Mouse (Mus musculus): ENCODE measurements around the gene Cntnap5c. TPM values are rescaled to one million over a fixed set of nuclear protein-coding genes. Genes with fewer than 3 reads are reported as not detected.

Gene Cntnap5c
- total and polyA plus RNA-seq, 3 experiments, result not detected

- Histone ChIP-seq H3K9me3 (replicated peaks; ENCODE audit: low read length) (peaks cover 2% of the 10 kb centered on the region), H3K79me2 (replicated peaks; ENCODE audit: control insufficient read depth, extremely low read depth, insufficient read depth, poor library complexity, severe bottlenecking) (no peaks in the 10 kb centered on the region), H3K4me3 (replicated peaks in 1 of 3; ENCODE audit: low read depth in 2 of 3, low read length in 2 of 3, poor library complexity in 1 of 3) (no peak overlapping the region), H3K36me3 (replicated peaks in 1 of 2; ENCODE audit: control insufficient read depth in 1 of 2, insufficient read depth in 1 of 2, low read length in 1 of 2) (no peaks in the 10 kb centered on the region), H3K4me1 (ENCODE audit: control insufficient read depth in 1 of 2, insufficient read depth in 2 of 2) (no peaks in the 10 kb centered on the region), H3K27ac (ENCODE audit: insufficient read depth, low read depth) (no peak overlapping the region), H3K4me2 (ENCODE audit: insufficient read depth, low read depth, poor library complexity, severe bottlenecking) (no peak overlapping the region), H3K9ac (ENCODE audit: insufficient read depth, low read depth) (no peak overlapping the region), H3K27me3 (replicated peaks) (no peaks in the 10 kb centered on the region)
- TF ChIP-seq POLR2A (IDR thresholded peaks at IDR 0.05; ENCODE audit: low read depth, low read length) (no peak), SIN3A (IDR thresholded peaks at IDR 0.05; ENCODE audit: low read length) (no peak), ZC3H11A (IDR thresholded peaks at IDR 0.05; ENCODE audit: low read depth, low read length) (no peak), POLR2AphosphoS2 (IDR thresholded peaks at IDR 0.05; ENCODE audit: low read depth, low read length) (no peak), CHD2 (IDR thresholded peaks at IDR 0.05; ENCODE audit: low read length) (no peak), IRF4 (IDR thresholded peaks at IDR 0.05; ENCODE audit: low read depth, low read length) (no peak), MEF2A (IDR thresholded peaks at IDR 0.05; ENCODE audit: borderline replicate concordance, low read depth, low read length) (no peak), MYC (IDR thresholded peaks at IDR 0.05; ENCODE audit: low read depth, low read length) (no peak), JUN (IDR thresholded peaks at IDR 0.05; ENCODE audit: insufficient read depth, low read depth, low read length) (no peak)
- dilution Hi-C loops (cut with MboI; ENCODE audit: extremely low pct_ligation_motif_present, extremely low pct_unique_long_range_greater_than_20kb, low sequenced_read_pairs), result no loop called here
- in situ Hi-C loops (cut with MboI; ENCODE audit: low pct_ligation_motif_present, low pct_unique_long_range_greater_than_20kb, low sequenced_read_pairs), result no loop called here
- DNase-seq (ENCODE audit: extremely low read depth), result no peak
These were observed 594.4 kb downstream of the Cntnap5c start for GRCm38 (mm10) chr17:58363582-58364267.

GRCm38 (mm10) chr17:58370089-58370488 lies 600.7 kb downstream of the Cntnap5c start:
- H3K27me3 ChIP-seq (replicated peaks), result no peaks in the 10 kb centered on the region
- H3K27ac ChIP-seq (ENCODE audit: insufficient read depth, low read depth), result no peak overlapping the region
- H3K9me3 ChIP-seq (replicated peaks; ENCODE audit: low read length), result no peaks in the 10 kb centered on the region
- in situ Hi-C loops (cut with MboI; ENCODE audit: low pct_ligation_motif_present, low pct_unique_long_range_greater_than_20kb, low sequenced_read_pairs), result no loop called here
- H3K9ac ChIP-seq (ENCODE audit: insufficient read depth, low read depth), result no peak overlapping the region
- TF ChIP-seq JUND (conservative IDR thresholded peaks at IDR 0.05; ENCODE audit: low read depth, low read length) (no peak), MAFK (IDR thresholded peaks at IDR 0.05; ENCODE audit: insufficient replicate concordance, low read length) (peak; percentile 64; the same call in 1 of the 2 replicates), E2F4 (IDR thresholded peaks at IDR 0.05; ENCODE audit: insufficient replicate concordance, low read depth, low read length) (no peak)
- dilution Hi-C loops (cut with MboI; ENCODE audit: extremely low pct_ligation_motif_present, extremely low pct_unique_long_range_greater_than_20kb, low sequenced_read_pairs), result no loop called here
- H3K4me1 ChIP-seq (ENCODE audit: control insufficient read depth in 1 of 2, insufficient read depth in 2 of 2), result no peaks in the 10 kb centered on the region
- H3K4me2 ChIP-seq (ENCODE audit: insufficient read depth, low read depth, poor library complexity, severe bottlenecking), result no peak overlapping the region
- H3K36me3 ChIP-seq (replicated peaks in 1 of 2; ENCODE audit: control insufficient read depth in 1 of 2, insufficient read depth in 1 of 2, low read length in 1 of 2), result no peaks in the 10 kb centered on the region
- no peaks in the 10 kb centered on the region for H3K79me2 ChIP-seq (replicated peaks; ENCODE audit: control insufficient read depth, extremely low read depth, insufficient read depth, poor library complexity, severe bottlenecking)
- no peak overlapping the region for H3K4me3 ChIP-seq (replicated peaks in 1 of 3; ENCODE audit: low read depth in 2 of 3, low read length in 2 of 3, poor library complexity in 1 of 3)
- DNase-seq (ENCODE audit: extremely low read depth), result no peak

- no peak for DNase-seq (ENCODE audit: extremely low read depth)
- no peaks in the 10 kb centered on the region for H3K79me2 ChIP-seq (replicated peaks; ENCODE audit: control insufficient read depth, extremely low read depth, insufficient read depth, poor library complexity, severe bottlenecking)
- no peaks in the 10 kb centered on the region for H3K36me3 ChIP-seq (replicated peaks in 1 of 2; ENCODE audit: control insufficient read depth in 1 of 2, insufficient read depth in 1 of 2, low read length in 1 of 2)
- dilution Hi-C loops (cut with MboI; ENCODE audit: extremely low pct_ligation_motif_present, extremely low pct_unique_long_range_greater_than_20kb, low sequenced_read_pairs) (no loop called here), in situ Hi-C loops (cut with MboI; ENCODE audit: low pct_ligation_motif_present, low pct_unique_long_range_greater_than_20kb, low sequenced_read_pairs) (no loop called here)
- H3K4me3 ChIP-seq (replicated peaks in 1 of 3; ENCODE audit: low read depth in 2 of 3, low read length in 2 of 3, poor library complexity in 1 of 3), result no peak overlapping the region
- TF ChIP-seq MAFK (IDR thresholded peaks at IDR 0.05; ENCODE audit: insufficient replicate concordance, low read length) (no peak), E2F4 (IDR thresholded peaks at IDR 0.05; ENCODE audit: insufficient replicate concordance, low read depth, low read length) (no peak), CTCF (conservative IDR thresholded peaks at IDR 0.05 in 1 of 2, IDR thresholded peaks at IDR 0.05 in 1 of 2; ENCODE audit: low read depth in 2 of 2, low read length in 2 of 2) (no peak), CHD2 (IDR thresholded peaks at IDR 0.05; ENCODE audit: low read length) (no peak), USF2 (conservative IDR thresholded peaks at IDR 0.05; ENCODE audit: low read depth, low read length) (no peak), RCOR1 (conservative IDR thresholded peaks at IDR 0.05; ENCODE audit: low read depth, low read length) (no peak), ZMIZ1 (IDR thresholded peaks at IDR 0.05; ENCODE audit: low read depth, low read length) (no peak), MAX (IDR thresholded peaks at IDR 0.05; ENCODE audit: low read length) (no peak), MAZ (IDR thresholded peaks at IDR 0.05; ENCODE audit: low read depth, low read length) (no peak), ELF1 (IDR thresholded peaks at IDR 0.05; ENCODE audit: low read depth, low read length) (no peak), SMC3 (IDR thresholded peaks at IDR 0.05; ENCODE audit: low read depth, low read length) (no peak), JUN (IDR thresholded peaks at IDR 0.05; ENCODE audit: insufficient read depth, low read depth, low read length) (no peak), SIN3A (IDR thresholded peaks at IDR 0.05; ENCODE audit: low read length) (no peak)
- H3K27me3 ChIP-seq (replicated peaks), result no peaks in the 10 kb centered on the region
- H3K9ac ChIP-seq (ENCODE audit: insufficient read depth, low read depth), result no peak overlapping the region
- no peaks in the 10 kb centered on the region for H3K4me1 ChIP-seq (ENCODE audit: control insufficient read depth in 1 of 2, insufficient read depth in 2 of 2)
- peaks cover 12% of the 10 kb centered on the region for H3K9me3 ChIP-seq (replicated peaks; ENCODE audit: low read length)
- no peak overlapping the region for H3K4me2 ChIP-seq (ENCODE audit: insufficient read depth, low read depth, poor library complexity, severe bottlenecking)
- H3K27ac ChIP-seq (ENCODE audit: insufficient read depth, low read depth), result no peak overlapping the region
These were observed 638.4 kb downstream of the Cntnap5c start for GRCm38 (mm10) chr17:58407769-58408168.

All from CH12.LX (cell line).